Mouse (Mus musculus): Measurements from ENCODE around the gene P2ry10.
"Not testable (repeated sequence)": the region's sequence is repeated elsewhere in the genome, so short reads cannot be mapped to it uniquely, and the experiment has no call there.

The P2ry10 gene

GRCm38 (mm10) chrX:107088177-107088576 lies at the start of gene P2ry10:
Gene P2ry10, plus strand, starts transcription at chrX:107088492.
- no peak for DNase-seq (ENCODE audit: inconsistent ontology term)

GRCm38 (mm10) chrX:107039146-107039545 lies 49.1 kb upstream of the P2ry10 start:
- DNase-seq (ENCODE audit: inconsistent ontology term): no peak

GRCm38 (mm10) chrX:107039635-107040034 lies 48.7 kb upstream of the P2ry10 start:
- no peak for DNase-seq (ENCODE audit: inconsistent ontology term)

- no peak for DNase-seq (ENCODE audit: inconsistent ontology term)
These were observed 45.9 kb upstream of the P2ry10 start for GRCm38 (mm10) chrX:107042367-107042766.

GRCm38 (mm10) chrX:107083407-107083806 lies 4.9 kb upstream of the P2ry10 start:
- not testable (repeated sequence) for DNase-seq (ENCODE audit: inconsistent ontology term)

- no peak for DNase-seq (ENCODE audit: inconsistent ontology term)
These were observed 4.0 kb upstream of the P2ry10 start for GRCm38 (mm10) chrX:107084320-107084719.

- DNase-seq (ENCODE audit: inconsistent ontology term): no peak
These were observed 839 bp downstream of the P2ry10 start for GRCm38 (mm10) chrX:107089131-107089530.

GRCm38 (mm10) chrX:107089930-107090329 lies 1.6 kb downstream of the P2ry10 start:
- no peak for DNase-seq (ENCODE audit: inconsistent ontology term)

- no peak for DNase-seq (ENCODE audit: inconsistent ontology term)
These were observed 7.3 kb downstream of the P2ry10 start for GRCm38 (mm10) chrX:107095633-107096032.

GRCm38 (mm10) chrX:107116333-107116732 lies 28.0 kb downstream of the P2ry10 start:
- DNase-seq (ENCODE audit: inconsistent ontology term): no peak

GRCm38 (mm10) chrX:107116987-107117386 lies 28.7 kb downstream of the P2ry10 start:
- no peak for DNase-seq (ENCODE audit: inconsistent ontology term)

- no peak for DNase-seq (ENCODE audit: inconsistent ontology term)
These were observed 54.9 kb downstream of the P2ry10 start for GRCm38 (mm10) chrX:107143184-107143583.

GRCm38 (mm10) chrX:107143930-107144329 lies 55.6 kb downstream of the P2ry10 start:
- DNase-seq (ENCODE audit: inconsistent ontology term): no peak

GRCm38 (mm10) chrX:107148681-107149080 lies 60.4 kb downstream of the P2ry10 start, which contains the start of gene P2ry10b:
Gene P2ry10b, plus strand, starts transcription at chrX:107148927.
- DNase-seq (ENCODE audit: inconsistent ontology term): no peak

- DNase-seq (ENCODE audit: inconsistent ontology term): no peak
These were observed 61.2 kb downstream of the P2ry10 start for GRCm38 (mm10) chrX:107149391-107149993.

- no peak for DNase-seq (ENCODE audit: inconsistent ontology term)
These were observed 61.7 kb downstream of the P2ry10 start for GRCm38 (mm10) chrX:107150027-107150426.

- peak; percentile 9 for DNase-seq (ENCODE audit: inconsistent ontology term)
These were observed 62.6 kb downstream of the P2ry10 start for GRCm38 (mm10) chrX:107150752-107151515.

Data from Muller cell, postnatal 12 days (primary cell).